Mouse (Mus musculus): Measurements from ENCODE around the gene Cntn5.
"Not testable (repeated sequence)": the region's sequence is repeated elsewhere in the genome, so short reads cannot be mapped to it uniquely, and the experiment has no call there.

Cntn5 gene

DNA sequence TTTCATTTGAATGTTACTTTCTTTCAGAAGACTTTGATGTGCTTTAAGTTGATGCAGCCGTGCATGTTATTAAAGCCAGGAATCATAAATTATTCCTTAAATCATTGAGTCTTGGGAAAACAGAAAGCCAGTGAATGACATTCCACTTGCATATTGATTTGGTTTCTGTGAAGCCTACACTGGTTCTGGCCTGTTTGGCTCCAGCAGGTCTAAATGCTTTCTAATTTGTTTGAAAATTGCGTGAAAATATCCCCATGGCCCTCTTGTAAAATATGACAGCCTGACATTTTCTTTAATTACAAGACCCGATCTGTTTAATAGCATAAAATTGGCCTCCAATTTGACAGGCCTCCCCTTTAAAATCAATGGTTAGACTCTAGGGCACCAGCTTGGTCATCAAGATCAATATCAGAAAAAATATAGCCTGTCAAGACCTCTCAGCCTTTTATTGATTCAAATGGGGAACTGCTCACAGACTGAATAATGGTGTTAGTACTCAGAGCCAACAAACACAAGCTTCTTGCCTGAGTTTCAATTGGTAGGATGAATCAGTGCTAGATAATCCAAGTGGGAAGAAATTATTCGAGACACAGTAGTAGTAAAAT lies 247.3 kb downstream of the Cntn5 start:
- DNase-seq (ENCODE audit: low spot score), result no peak

DNA sequence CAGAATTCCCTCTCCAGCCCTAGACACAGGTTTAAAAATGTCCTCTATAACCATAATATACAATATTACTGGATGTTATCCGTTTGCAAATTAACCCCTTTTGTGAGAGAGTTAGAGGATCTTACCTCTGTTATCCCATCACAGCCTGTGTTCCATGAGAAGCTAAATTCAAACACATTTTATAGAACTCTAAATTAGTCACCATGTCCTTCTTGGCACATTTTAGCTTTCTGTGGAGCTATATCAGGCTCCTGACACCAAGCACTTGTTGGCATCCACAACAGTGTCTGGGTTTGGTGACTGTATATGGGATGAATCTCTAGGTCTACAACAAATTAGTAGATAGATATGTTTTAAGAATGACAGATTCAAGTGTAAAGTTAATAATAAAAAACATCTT lies 253.9 kb downstream of the Cntn5 start:
- DNase-seq (ENCODE audit: low spot score), result no peak

DNA sequence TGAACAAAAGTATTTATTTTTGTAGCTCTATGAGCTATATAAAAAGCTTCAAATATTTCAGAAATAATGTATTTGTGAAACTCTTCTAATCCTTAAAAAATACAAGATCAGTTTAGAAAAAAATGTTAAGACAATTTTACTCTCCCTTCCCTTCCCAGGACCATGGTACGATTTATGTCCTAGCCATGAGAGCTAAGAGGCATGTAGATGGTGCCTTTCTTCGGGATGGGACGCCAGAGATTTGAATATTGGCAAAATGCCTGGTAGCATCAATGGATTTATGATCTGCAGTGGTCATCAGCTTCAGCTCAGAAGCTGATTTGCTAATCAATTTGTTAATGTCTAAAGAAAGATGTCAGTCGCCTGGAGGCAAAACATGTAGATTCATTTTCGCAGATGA lies 258.6 kb downstream of the Cntn5 start:
- DNase-seq (ENCODE audit: low spot score), result no peak

DNA sequence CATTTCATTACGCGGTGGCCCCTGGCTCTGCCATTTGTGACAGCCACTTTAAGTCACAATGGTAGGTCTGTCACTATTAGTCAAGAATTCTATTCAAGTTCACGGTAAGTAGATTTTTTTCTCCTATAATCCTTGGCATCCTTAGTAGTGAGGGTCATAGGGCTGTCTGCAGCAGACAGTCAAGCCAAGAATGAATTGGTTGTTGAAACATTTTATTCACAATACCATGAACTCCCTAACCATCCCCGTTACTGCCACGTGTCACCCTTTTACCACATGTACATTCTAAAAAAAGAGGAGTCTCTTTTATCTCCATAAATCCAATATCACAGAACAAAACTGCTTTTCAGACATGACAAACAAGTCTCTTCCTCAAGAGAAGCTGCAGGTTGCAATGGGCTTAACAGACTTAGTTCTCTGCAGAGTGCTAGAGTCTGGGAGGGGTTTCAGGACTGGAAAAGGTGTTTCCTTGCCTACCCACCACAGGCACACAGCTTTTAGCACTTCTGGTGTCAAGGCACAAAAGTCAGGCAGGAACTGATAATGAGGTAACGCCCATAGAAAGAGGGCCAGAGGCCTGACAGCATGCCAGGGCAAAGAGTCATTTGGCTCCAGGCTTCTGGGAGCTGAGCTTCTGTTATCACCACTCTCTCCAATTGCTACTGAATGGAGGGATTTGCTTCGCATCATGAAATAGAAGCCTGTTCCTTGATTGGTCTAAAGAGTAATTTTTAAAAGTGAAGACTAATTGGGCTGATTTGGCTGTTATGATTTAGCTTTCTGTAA lies 259.3 kb downstream of the Cntn5 start:
- DNase-seq (ENCODE audit: low spot score), result no peak

DNA sequence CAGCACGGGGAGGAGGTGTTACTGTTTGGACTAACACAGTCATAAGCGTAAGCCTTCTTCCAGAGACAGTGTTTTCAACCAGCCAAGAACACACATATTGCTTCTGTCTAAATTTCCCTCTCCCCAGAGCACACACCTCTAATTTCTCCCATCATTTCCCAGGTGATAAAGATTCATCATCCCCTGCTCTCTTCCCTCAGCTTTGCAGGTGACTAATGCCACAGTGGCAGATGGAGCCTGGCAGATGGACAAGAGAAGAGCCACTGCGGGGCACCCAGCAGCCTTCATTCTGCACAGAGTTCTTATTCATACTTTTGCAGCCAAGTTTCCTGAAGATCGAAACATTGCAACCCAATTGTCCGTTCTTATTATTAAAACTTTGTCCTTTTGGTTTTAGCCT lies 286.5 kb downstream of the Cntn5 start:
- no peak for DNase-seq (ENCODE audit: low spot score)

DNA sequence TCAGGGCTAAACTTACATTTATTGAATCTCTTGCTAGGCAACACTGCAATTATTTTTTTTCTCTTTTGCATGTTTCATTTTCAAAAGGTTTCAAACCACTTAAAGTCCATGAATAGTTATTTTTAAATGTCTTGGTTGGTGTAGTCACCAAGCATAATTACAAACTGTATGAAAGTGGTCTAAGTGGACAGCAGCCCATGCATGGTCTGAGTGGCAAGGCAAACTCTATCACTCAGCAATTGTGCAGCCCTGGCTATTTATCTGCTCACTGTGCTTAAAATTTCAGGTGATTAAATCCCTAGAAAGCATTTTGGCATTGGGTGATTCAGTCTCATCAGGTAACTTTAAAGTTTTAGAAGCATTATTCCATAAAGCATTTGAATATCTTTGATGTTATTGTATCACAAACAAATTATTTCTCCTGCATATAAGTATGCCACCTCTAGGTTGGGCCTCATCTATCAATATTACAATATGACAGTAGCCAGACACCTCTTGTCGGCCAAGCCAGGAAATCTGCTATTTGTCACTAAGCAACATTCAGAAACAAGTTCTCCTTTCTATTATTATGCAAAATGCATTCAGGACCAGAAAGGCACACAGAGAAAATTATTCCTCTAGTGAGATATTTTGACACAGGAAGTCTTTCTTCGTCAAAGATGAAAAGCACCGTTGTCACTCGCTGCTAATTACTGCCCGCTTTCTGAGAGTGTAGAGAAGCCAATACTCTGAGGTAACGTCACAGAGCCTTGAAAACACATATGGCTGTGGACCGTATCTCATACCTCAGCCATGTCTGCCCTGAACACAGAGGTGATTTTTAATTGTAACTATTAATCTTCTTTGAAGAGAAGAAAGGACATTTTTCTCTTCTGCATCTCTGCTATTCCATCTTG lies 329.0 kb downstream of the Cntn5 start:
- no peak for DNase-seq (ENCODE audit: low spot score)

DNA sequence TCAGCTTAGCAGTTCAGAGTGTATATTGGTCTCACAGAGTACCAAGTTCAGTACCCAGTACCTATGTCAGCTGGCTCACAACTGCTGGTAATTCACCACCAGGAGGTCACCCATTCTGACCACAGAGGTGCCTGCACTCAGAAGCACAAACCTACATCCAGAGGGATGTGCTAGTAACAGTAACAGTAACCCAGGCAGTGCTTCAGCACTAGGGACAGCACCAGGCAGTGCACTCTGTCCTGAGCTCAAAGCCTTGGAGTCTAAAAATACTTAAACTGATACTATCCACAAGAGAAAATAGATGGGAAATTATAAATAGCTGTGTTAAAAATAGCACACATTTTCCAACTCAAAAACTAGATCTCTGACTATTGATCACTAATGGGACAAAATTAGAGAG lies 334.7 kb downstream of the Cntn5 start:
- DNase-seq (ENCODE audit: low spot score), result peak; percentile 41

DNA sequence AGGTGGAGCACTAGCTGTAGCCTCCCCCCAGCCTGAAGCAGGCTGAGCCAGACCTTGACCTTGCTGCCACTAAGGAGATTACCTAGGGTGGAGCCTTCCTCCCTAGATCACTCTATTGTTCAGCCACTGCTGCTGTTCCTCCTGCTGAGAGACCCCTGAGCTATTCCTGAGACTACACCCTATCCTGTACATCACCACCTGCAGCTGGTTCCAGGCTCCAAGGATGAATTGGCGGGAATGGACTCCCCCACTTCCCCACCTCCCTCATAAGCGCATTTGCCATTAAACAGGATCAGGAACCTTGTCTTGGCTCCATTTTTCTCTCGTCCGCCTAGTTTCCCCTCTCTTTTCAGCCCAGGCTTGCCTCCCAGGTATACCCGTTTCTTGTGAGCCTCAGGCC lies 363.7 kb downstream of the Cntn5 start:
- DNase-seq (ENCODE audit: low spot score), result not testable (repeated sequence)

DNA sequence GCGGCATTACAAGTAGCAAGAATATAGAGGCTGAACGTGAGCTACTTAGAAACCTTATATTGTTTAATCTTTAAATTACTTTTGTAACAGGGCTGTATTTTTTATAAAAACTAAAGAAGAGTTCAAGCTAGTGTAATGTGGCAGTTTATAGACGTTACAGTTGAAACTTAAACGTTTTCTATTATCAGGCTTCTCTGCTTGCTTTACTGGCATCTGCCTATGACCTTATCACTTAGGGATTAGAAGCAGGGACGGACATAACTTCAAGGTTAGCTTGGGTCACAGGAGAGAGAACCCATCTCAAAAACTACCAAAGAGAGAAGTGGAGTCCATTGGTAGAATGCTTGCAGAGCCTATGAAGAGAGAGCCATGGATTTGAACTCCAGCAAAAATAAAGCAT lies 372.3 kb downstream of the Cntn5 start:
- DNase-seq (ENCODE audit: low spot score), result no peak

DNA sequence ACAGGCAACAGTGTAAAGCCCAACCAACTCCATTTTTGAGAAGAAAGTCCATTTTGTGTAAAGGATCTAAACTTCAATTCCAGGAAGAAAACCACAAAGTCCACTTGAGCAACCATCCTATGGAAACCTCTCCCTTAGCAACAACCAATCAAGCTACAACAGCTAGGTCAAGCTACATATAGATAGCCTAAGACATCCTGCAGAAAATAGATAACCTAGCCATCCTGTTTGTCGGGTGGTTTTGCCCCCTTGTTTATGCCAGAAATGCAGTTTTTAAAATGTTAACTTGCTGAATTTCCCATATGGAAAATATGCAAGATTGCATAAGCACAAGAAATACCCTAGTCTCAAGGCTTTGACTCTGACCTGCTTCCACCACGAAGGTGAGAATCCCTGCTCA lies 373.5 kb downstream of the Cntn5 start:
- no peak for DNase-seq (ENCODE audit: low spot score)

DNA sequence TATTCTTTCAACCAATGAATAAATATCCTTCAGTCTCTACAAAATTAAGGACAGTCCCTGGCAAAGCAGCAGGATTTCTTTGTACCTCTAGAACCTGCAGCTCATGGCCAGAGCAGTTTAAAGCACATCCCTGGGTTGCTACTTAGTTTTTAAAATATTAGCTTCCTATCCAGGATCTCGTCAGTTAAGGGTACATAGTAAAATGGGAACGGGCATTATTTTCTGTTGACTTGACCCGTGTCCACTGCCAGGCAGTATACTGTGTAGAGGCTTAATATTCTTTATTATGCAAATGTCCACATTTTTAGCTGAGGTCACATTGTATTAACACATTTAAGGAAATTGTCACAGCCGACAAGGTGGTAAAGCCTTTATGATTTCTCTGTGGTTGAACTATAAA lies 375.0 kb downstream of the Cntn5 start:
- no peak for DNase-seq (ENCODE audit: low spot score)

DNA sequence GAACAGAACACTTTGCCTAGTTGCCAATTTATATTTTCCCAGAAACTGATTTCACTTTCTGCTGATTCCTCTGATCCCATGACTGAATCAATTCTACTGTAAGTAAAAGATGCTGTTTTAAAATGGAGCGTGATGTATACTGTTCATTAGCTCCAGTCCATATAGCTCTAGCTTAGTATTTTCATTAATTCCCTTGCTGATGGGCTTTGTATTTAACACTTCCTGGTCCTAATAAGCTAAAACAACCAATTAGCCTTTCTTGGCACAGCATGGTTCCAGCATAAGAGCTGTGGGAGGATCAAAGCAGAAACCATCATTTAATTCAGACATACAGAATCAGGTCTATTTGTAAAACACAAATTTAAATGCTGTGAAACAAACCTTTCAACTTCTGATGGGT lies 375.5 kb downstream of the Cntn5 start:
- no peak for DNase-seq (ENCODE audit: low spot score)

DNA sequence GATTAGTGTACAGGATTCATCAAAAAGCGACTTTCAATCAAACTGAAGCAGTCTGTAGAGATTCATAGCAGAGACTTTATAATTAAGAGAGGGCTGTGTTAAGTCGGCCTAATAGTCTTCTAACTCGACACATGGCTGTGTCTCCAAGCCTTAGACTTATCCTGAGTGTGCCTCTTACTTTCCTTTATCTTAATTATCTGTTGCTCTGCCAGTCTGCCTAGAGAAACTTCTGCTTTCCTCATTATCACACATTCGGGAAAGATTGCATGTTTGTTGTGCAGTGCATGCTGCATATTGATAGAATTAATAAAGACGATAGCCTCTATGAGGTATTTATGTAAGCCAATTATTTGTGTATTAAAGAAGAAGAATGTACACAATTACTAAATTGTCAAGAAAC lies 375.9 kb downstream of the Cntn5 start:
- DNase-seq (ENCODE audit: low spot score), result no peak

DNA sequence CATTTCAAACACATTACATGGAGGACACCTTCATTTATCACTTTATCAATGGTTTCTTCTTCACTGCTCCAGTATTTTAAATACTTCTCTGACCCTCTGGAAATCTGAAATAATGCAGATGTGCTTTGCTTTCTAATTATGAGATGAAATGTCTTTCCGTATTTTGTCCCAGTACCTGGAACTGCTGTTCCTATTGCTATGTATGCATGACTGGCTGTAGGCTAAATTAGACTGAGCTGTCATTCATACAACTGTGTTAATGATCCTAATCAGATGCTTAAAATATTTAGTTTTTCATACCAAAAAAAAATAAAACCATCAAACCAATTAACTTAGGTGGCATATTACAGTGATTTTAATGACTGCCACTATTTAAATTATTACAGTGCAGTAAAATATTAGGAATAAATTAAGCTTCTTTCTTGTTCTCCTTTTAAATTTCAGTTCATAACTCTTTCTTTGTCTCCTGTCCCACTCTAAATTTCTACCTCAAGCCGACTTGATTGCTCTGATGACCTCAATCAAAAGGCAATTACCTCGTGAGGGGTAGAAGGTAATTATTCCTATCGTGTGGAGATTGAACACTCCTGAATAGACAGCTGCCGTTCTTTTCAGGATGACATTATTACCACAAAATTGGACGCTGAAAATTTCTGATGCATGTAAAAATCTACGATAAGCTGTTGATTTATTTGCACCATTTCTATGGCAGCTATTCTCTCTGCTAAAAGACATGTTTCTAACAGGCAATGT lies 378.5 kb downstream of the Cntn5 start:
- DNase-seq (ENCODE audit: low spot score), result no peak

DNA sequence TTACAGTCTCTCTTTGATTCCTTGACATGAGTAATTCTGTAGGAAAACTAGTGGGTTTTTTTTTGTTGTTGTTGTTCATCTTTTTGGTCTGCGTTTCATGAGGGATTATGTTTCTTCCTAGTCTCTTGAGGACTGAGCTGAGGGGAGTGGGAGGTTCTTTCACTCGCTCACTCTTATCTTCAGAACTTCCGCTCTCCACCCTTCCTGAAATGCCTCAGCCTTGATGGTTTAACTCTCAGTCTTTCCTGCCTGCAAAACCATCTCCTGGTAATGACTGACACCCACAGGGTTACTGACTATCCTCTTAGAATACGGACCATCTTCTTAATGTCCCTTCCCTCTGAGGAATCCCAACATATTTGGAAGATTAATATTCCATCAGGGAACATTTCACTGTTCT lies 382.0 kb downstream of the Cntn5 start:
- no peak for DNase-seq (ENCODE audit: low spot score)

DNA sequence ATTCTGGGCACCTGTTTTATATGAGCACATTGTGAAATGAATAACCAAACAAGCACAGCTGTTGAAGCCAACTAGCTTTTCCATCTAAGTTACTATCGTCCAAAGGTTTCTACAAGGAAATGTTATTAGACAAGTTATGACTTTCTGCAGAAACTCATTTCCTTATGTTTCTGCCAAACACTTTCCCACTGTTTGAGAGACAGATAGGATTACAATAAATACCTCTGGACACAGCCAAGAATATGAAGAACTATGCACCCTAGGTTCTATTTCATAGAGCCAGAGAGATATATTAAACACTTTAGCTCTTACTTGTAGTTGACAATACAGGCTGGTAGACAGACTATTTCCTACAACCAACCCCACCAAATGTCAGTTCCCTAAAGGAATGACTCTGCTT lies 383.5 kb downstream of the Cntn5 start:
- no peak for DNase-seq (ENCODE audit: low spot score)

DNA sequence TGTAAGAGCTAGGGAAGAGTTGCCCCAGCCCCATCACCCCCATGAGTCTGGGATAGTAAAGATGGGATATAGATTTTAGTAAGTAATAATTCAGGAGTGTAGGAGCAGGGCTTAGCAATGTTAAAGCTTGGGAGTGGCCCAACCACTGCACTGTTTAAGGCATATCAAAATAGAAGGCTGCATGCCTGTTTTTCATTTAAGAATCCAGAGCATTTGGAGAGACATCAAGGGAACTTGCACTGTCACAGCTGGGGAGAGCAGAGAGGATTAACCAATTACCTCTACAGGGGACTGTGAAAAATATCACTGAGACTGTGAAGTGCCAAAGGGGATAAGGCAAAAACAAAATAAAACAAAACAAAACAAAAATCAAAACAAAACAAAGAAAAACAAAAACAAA lies 412.3 kb downstream of the Cntn5 start:
- DNase-seq (ENCODE audit: low spot score), result no peak

DNA sequence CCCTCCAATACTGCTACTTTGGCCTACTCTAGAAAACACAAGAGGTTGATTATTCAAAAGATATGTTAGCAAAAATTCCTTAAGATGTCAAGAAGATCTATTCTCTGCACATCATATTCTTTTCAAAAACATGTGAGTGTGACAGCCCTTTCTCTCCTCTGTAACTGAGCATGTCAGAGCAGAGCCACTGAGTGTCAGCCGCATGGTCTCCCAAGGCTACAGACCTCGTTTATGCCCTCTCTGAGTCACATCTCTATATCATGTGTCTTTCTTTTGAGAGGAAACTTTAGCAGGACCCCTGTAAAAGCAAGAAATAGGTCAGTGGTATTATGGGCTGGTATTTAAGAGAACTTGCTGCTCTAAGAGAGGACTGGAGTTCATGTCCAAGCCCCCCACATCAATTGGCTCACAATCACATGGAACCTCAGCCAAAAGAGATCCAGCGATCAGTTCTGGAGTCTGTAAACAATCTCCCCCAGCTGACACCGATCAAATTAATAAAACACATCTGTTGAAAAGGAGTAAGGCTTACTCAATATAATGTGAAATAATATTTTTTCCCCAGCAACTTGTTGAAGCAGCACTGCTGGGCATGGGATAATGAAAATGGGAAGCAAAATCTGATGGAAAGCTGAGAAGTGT lies 433.0 kb downstream of the Cntn5 start:
- no peak for DNase-seq (ENCODE audit: low spot score)

DNA sequence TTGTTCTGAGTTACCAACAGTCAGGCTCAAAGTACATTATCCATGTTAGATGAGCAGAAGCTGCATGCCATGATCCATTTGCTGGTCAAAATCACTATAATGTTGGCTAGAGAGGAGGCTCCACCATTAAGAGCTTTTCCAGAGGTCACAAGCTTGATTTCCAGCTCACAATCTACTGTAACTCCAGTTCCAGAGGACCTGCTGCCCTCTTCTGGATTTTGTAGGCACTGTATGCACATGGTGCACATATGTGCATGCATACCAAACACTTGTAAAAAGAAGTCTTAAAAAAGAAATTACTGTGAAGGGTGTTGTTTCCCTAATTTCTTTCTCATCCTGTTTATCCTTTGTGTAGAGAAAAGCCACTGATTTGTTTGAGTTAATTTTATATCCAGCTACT lies 439.8 kb downstream of the Cntn5 start:
- DNase-seq (ENCODE audit: low spot score), result no peak

DNA sequence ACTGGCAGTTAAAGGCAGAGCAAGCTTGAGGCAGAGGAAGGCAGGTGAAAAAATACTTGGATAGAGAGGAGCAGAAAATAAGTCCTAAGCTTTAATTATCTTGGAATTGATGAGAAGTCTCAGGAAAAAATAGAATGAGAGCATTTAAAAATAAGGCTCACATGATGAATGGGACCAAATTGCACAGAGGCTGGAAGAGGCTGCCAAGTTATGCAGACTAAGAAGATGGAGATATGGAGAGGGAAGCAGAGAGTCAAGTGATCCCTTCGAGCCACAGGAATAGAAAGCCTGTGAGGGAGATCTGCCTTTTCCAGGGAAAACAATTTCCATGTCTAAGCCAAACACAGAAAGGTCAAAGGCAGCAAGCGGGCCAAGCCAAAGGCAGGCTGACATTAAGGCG lies 446.7 kb downstream of the Cntn5 start:
- DNase-seq (ENCODE audit: low spot score), result peak; percentile 7

DNA sequence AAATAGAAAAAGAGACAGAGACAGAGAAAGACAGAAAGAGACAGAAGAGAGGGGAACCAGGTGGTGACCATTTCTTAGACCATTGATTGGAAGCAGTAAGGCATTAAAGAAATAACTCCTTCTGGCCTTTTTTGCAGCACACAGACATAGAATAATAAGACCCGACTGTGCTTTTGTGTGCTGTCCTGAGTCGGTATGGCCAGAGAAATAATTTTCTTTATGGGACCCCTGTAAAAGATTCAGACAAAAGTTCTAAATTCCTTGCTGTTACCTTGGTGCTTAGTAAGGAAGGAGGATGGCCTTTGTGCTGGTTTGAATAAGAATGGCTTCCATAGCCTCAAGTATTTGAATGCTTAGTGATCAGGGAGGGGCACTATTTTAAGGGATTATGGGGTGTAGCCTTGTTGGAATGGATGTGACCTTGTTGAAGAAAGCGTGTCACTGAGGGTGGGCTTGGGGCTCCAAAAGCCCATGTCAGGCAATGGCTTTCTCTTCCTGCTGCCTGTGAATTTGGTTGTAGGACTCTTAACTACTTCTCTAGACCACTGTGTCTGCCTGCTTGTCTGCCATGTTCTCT lies 455.5 kb downstream of the Cntn5 start:
- peak; percentile 11 for DNase-seq (ENCODE audit: low spot score)

Measured in embryo, embryonic 10 days (tissue).